Mouse (Mus musculus): ENCODE data around the gene Ptpn5.

Gene Ptpn5

GRCm38 (mm10) chr7:47054666-47055065 is 78.8 kb downstream of the Ptpn5 start:
- peak; percentile 67 for DNase-seq

GRCm38 (mm10) chr7:47053287-47053686 is 80.2 kb downstream of the Ptpn5 start:
- no peak for DNase-seq

DNA sequence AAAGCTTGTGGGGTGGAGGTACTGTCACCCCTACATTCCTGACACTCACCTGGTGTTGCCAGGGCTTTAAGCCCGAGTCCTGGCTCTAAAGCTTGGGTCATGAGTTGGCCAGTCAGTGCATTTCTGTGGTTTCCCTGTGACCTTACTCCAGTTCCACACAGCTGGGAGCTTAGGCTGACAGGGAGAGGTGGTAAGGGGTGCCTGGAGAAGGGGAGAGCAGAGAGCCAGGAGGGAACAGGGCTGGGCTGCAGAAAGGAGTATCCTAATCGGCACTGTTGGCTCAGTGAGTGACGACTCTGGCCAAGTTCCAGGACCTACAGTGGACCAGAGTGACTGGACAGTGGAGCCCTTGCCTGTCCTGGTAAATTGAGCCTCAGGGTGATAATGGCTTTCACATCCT is 81.2 kb downstream of the Ptpn5 start:
- DNase-seq: peak; percentile 72

GRCm38 (mm10) chr7:47051404-47052151 is 81.9 kb downstream of the Ptpn5 start:
- peak; percentile 90 for DNase-seq

DNA sequence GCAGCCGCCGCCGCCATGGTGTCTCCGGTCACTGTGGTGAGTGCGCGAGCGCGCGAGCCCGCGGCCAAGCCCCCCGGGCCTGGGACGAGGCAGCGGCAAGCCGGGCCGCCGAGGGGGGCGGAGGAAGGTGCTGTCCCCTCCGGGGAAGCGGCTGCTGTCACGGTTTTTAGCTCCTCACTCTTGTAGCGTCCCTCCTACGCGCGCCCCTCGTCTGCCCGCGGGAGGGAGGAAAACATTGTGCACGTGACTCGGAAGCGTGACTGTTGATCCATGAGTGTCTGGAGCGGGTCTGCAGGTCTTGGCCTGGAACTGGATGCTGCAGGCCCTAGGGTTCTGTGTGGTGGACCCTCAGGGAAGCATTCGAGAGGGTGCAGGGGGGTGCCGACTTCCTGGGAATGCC is 82.7 kb downstream of the Ptpn5 start:
- peak; percentile 76 for DNase-seq

- peak; percentile 98 for DNase-seq
Observed at GRCm38 (mm10) chr7:47050366-47050765, 83.1 kb downstream of the Ptpn5 start, which contains the start of gene Tmem86a. Gene Tmem86a (plus strand): TSS chr7:47050601.

- peak; percentile 77 for DNase-seq
Observed at GRCm38 (mm10) chr7:47042823-47043490, 90.5 kb downstream of the Ptpn5 start.

DNA sequence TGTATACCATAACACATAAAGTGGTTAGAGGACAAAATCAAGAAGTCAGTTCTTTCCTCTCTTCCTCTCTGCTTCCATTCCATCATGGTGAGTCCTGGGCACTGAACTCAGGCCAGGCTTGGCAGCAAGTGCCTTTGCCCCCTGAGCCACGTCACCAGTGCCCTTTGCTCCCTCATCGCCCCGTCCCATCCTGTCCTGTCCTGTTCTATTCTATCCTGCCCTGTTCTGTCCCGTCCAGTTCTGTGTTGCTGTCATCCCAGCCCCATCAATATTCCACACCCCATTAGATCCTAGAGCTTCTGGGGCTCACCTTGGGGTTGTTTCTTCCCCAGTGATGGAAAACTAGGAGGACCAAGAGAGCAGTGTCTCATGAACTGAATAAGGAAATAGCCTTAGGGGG is 91.4 kb downstream of the Ptpn5 start:
- DNase-seq: no peak

- no peak for DNase-seq
Observed at GRCm38 (mm10) chr7:47041706-47042105, 91.8 kb downstream of the Ptpn5 start.

DNA sequence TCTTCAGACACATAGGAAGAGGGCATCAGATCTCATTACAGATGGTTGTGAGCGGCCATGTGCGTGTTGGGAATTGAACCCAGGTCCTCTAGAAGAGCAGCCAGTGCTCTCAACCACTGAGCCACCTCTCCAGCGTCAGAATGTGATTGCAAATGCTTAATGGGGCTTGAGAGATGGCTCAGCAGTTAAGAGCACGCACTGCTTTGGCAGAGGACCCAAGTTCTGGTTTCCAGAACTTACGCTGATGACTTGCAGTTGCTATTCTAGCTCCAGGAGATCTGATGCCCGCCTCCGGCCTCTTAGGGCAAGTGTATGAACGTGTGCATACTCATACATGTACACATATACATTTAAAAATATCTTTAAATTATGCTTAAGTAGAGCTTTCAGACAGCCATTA is 98.1 kb downstream of the Ptpn5 start:
- DNase-seq: no peak

DNA sequence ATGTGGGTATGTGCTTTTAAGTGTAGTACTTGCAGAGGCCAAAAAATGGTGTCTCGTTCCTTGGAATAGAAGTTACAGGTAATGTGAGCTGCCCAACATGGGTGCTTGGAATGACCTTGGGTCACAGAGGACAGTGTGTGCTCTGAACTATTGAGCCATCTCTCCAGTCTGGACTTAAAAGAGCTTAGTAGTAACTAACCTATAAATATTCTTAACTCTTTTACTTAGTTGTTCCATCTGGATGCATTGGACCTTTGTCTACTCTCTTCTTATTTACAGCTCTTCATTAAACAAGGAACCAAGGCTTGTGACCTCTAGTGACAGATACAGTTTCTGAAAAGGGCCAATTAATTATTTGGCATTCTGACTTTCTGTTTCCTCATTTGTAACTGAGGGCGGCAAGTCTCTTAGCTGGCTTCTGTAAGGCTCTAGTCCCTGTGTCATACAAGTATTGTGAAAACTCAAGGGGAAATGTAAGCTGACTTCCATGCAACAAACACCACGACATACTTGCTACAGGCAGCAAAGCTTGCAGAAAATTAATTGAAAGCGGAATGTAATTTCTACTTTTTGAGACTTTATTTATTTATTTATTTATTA is 98.6 kb downstream of the Ptpn5 start:
- DNase-seq: no peak

- DNase-seq: no peak
Observed at GRCm38 (mm10) chr7:47031371-47031770, 102.1 kb downstream of the Ptpn5 start.

GRCm38 (mm10) chr7:47030517-47031193 is 102.8 kb downstream of the Ptpn5 start:
- DNase-seq: no peak
